Mouse (Mus musculus) cerebellum, postnatal 10 days (tissue): ENCODE measurements around the gene Nhlh2.
A peak's percentile ranks its signal among the peaks of the same experiment; 100 is the strongest.

Experiments used
- DNase-seq, 2 experiments: peaks; one replicate each; pipeline ENCODE4 v3.0.0; 2021; ENCODE audit warnings: mixed read lengths in 2 of 2

Nhlh2 gene

DNA sequence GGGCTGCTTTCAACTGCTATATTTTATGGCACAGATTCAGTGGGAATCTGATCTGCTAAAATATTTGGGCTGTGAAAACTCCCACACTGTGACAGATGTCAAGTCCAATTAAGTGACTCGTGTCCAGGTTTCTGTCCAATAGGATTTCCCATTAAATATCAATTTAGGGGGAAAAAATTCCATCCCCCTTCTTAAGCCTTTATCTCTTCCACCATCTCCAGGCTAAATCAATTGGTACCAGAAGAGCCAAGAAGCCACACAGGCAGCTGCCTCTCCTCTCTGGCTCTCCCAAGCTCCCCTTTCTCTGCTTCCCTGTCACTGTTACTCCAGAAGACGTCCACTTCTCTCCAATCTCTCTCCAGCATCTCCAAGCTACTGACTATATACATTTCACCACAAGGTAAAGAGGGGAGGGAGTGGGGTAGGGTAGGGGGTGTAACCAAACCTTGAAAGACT, at the start of gene Nhlh2:
Nhlh2 (plus strand) TSS at position 151 of the 456 bp plus-strand sequence.
- peak; percentile 79 to 81 for DNase-seq

- peak; percentile 69 to 72 for DNase-seq
Measured at GRCm38 (mm10) chr3:101961146-101961835, 48.6 kb upstream of the Nhlh2 start.

GRCm38 (mm10) chr3:101963501-101963900, 46.4 kb upstream of the Nhlh2 start:
- no peak for DNase-seq

- peak in 1 of 2 experiments; percentile 53 for DNase-seq
Measured at GRCm38 (mm10) chr3:101964352-101964751, 45.5 kb upstream of the Nhlh2 start.

DNA sequence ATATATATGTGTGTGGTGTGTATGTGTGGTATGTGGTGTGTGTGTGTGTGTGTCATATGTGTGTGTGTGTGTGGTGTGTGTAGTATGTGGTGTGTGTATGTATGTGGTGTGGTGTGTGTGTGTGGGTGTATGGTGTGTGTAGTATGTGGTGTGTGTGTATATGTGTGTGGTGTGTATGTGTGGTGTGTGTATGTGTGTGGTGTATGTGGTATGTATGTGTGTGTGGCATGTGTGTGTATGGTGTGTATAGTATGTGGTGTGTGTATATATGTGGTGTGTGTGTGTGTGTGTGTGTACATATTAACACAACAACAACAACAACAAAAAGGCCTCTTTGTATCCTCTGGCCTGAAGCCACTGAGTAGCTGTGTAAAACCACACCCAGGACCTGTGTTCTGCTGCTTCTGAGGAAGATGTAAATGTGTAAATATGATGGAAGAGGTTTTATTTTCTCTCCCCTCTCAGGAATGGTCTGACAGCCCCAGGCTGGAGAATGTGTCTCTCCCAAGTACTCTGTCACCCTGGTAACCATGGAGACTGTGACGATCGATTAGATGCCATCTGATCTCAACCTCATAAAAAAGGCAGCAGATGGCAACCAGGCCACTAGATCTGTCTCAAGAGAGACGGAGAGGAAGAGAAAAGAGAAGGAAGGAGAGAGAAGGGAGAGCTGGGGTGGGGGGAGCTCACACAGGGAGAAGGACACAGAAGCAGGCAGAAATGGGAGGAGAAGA, 42.9 kb upstream of the Nhlh2 start:
- peak in 1 of 2 experiments; percentile 65 for DNase-seq

DNA sequence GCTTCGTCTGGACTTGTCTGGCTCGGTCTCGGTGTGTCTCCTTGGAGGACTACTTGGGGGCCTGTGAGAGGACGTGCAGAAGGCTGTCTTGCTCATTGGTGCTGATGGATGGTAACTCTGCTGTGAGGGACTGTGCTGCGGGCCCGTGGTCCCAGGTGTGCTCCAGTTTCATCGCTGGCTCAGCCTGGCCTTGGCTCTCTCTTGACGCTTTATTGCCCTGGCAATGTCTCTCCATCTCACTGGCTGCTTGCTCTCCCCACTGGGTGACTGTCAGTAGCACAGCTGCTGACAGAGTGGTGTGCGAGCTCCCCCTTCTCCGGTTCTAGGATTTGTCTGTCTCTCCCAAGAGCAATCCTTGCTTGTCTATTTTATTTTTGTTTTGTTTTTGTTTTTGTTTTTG, 34.5 kb upstream of the Nhlh2 start:
- DNase-seq, result peak; percentile 48 to 57

DNA sequence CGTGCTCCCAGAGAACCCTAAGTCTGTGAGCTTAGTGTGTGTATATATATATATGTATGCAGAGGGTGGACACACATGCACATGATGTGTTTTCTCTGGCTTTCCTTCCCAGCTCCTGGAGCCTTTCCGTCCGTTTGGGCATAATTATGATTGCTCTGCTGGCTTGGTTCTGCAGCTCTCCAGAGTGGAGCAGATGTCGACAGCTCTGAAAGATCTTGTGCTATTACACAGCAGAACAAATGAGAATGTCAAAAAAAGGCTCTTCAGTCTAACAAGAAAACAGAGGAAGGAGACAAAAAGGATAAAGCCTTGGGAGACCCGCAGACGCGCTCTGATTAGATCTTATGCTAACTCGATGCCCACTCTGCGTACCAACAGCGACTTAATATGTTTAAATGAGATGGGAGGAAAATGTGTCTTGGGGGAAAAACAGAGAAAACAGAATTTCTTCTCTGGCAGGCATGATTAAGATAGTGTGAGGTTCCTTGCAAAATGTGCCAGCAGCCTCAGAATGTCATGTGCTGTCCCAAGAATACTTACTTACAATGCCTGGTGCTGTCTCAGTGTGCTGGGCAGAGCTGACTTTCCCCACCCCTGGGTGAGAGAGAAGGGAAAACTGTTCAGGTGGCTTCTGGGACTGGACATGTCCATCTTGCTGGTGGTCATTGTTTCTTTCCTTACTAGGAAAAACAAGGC, 31.4 kb upstream of the Nhlh2 start:
- no peak for DNase-seq

GRCm38 (mm10) chr3:101983917-101984316, 26.0 kb upstream of the Nhlh2 start:
- DNase-seq, result no peak

GRCm38 (mm10) chr3:101985634-101986033, 24.2 kb upstream of the Nhlh2 start:
- peak; percentile 57 to 67 for DNase-seq

DNA sequence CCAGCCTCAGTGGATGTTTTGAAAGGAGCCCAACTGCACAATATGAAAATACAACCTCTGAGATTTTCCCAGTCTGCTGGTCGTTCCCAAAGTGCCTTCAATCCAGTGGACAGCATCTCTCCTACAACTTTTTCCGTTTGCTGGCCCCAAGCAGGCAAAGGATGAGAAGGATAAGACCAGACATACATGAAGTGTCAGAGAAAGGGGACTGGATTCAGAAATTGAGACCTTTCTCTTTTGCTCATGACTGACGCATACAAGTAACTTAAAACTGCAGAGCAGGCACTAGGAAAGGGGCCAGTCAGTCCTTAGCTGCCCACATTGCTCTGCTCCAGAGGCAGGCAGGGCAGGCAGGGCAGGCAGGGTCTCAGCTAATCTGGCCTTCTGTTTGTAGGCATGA, 19.7 kb upstream of the Nhlh2 start:
- no peak for DNase-seq

GRCm38 (mm10) chr3:101990995-101991516, 18.8 kb upstream of the Nhlh2 start:
- DNase-seq, result no peak

GRCm38 (mm10) chr3:101997851-101998250, 12.0 kb upstream of the Nhlh2 start:
- DNase-seq, result no peak

GRCm38 (mm10) chr3:102010681-102011317, 923 bp downstream of the Nhlh2 start:
- peak in 1 of 2 experiments; percentile 67 for DNase-seq

- DNase-seq, result peak; percentile 83 to 88
Measured at GRCm38 (mm10) chr3:102011318-102012075, 1.6 kb downstream of the Nhlh2 start.

DNA sequence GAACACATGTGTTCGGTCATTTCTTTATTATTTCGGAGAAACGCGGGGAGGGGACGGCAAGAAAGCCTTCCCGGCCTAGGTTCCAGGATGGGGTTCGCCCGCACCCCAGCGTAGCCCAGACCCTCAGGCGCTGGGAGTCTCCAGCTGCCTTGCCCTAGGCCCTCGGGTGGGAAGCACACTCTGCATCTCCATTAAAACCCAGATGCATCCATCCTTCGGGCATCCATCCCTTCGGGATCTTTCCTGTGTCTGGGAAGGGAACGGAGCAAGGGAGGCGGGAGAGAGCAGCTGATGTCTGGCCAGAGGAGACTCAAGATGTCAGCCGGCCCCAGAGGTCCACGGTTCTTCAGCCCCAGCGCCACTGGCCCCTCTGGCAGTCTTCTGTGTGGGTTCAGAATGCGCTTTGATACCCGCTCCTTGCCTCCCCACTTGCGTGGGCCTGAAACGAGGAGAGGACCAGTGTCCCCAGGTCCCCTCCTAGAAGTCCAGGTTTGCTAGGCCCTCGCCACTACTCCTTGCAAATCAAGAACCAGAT, 2.3 kb downstream of the Nhlh2 start:
- DNase-seq, result peak; percentile 62 to 76

DNA sequence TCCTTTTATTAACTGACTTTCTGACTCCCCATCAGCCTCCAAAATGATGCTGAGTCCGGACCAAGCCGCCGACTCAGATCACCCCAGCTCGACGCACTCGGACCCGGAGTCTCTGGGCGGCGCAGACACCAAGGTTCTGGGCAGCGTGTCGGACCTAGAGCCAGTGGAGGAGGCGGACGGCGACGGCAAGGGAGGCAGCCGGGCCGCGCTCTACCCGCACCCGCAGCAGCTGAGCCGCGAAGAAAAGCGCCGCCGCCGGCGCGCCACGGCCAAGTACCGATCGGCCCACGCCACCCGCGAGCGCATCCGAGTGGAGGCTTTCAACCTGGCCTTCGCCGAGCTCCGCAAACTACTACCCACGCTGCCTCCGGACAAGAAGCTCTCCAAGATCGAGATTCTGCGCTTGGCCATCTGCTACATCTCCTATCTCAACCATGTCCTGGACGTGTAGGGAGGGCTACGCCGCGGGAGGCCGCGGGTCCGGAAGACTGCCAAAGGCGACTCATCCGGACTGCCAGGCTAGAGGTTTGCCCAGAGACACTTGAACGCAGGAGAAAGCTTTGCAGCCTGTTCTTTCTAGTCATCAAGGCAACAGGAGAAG, 2.8 kb downstream of the Nhlh2 start:
- DNase-seq, result peak; percentile 99

GRCm38 (mm10) chr3:102020604-102021003, 10.7 kb downstream of the Nhlh2 start:
- no peak for DNase-seq

GRCm38 (mm10) chr3:102022721-102023120, 12.8 kb downstream of the Nhlh2 start:
- DNase-seq, result peak in 1 of 2 experiments; percentile 37

GRCm38 (mm10) chr3:102023337-102023736, 13.5 kb downstream of the Nhlh2 start:
- peak; percentile 95 to 97 for DNase-seq

- DNase-seq, result peak; percentile 51 to 58
Measured at GRCm38 (mm10) chr3:102023829-102024228, 14.0 kb downstream of the Nhlh2 start.

DNA sequence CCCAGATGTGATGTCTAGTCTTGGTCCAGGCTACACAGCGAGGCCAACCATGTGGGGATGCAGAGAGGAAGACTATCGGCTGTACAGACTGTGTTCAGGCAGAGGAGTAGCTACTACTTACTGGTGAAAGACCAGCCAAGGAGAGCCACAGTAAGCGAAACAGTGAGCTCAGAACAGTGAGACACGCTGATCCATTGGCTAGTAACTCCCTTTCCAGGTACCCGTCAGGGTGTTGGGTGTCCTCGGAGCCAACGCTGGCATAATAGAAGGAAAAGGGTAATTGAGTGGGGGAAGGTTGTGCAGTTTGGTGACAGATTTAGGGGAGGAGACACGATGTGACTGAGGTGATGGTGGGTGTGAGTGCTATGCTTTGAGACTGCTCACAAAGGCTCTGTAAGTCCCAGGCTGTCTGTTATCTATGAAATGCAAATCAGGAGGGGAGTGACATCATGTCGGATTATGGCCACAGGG, 15.1 kb downstream of the Nhlh2 start:
- peak; percentile 40 to 55 for DNase-seq
